Mouse (Mus musculus) MEL (cell line): ENCODE data around the gene Zbtb7b. TPM values are rescaled to one million over a fixed set of nuclear protein-coding genes. Genes with fewer than 3 reads are reported as not detected.

Source experiments
- DNase-seq: peaks from one replicate; pipeline ENCODE4 v3.0.0; 2011; ENCODE audit warnings: low read depth, low spot score
- H3K27ac ChIP-seq: 2 replicates; pipeline ENCODE4 v1.5.1; 2012; ENCODE audit warnings: low read depth, mild to moderate bottlenecking, control low read depth, low read length, moderate library complexity; ENCODE audit not compliant: control insufficient read depth
- H3K27me3 ChIP-seq, 2 experiments: fragments of 150-350 bp in 1 of 2; sonication (generic) in 1 of 2; 2 replicates each; pipeline ENCODE4 v1.6.1; 2012; ENCODE audit warnings: low read length in 2 of 2, mild to moderate bottlenecking in 2 of 2, improper control_type of control experiment in 1 of 2, moderate library complexity in 1 of 2; ENCODE audit not compliant: insufficient read depth in 2 of 2, control insufficient read depth in 1 of 2
- H3K36me3 ChIP-seq, 2 experiments: 2 replicates each; pipeline ENCODE4 v1.6.1; 2012 to 2014; ENCODE audit warnings: low read length in 2 of 2, improper control_type of control experiment in 1 of 2, inconsistent platforms in 1 of 2, mild to moderate bottlenecking in 1 of 2; ENCODE audit not compliant: insufficient read depth in 2 of 2, control insufficient read depth in 1 of 2
- H3K4me1 ChIP-seq, 2 experiments: fragments of 150-350 bp in 1 of 2; sonication (generic) in 1 of 2; 2 replicates each; pipeline ENCODE4 v1.6.1; 2012; ENCODE audit warnings: low read length in 2 of 2, improper control_type of control experiment in 1 of 2, mild to moderate bottlenecking in 1 of 2; ENCODE audit not compliant: insufficient read depth in 2 of 2, control insufficient read depth in 1 of 2
- H3K4me3 ChIP-seq, 2 experiments: fragments of 150-350 bp in 1 of 2; sonication (generic) in 1 of 2; 2 replicates each; pipeline ENCODE4 v1.5.1; 2012; ENCODE audit warnings: low read depth in 2 of 2, low read length in 2 of 2, mild to moderate bottlenecking in 2 of 2, moderate library complexity in 2 of 2, control low read depth in 1 of 2, improper control_type of control experiment in 1 of 2; ENCODE audit not compliant: control insufficient read depth in 1 of 2, insufficient read depth in 1 of 2
- H3K79me2 ChIP-seq: 2 replicates; pipeline ENCODE4 v1.6.1; 2012; ENCODE audit warnings: mild to moderate bottlenecking, low read length, moderate library complexity; ENCODE audit not compliant: control insufficient read depth, poor library complexity, insufficient read depth
- H3K9ac ChIP-seq: 2 replicates; pipeline ENCODE4 v1.6.1; 2012; ENCODE audit warnings: low read depth, mild to moderate bottlenecking, control low read depth, low read length, moderate library complexity; ENCODE audit not compliant: control insufficient read depth, poor library complexity, severe bottlenecking
- H3K9me3 ChIP-seq: fragments of 150-350 bp; sonication (generic); replicated peaks from 2 replicates; pipeline ENCODE4 v1.6.1; 2012; ENCODE audit warnings: mild to moderate bottlenecking, low read length, improper control_type of control experiment, moderate library complexity; ENCODE audit not compliant: insufficient read depth
- CHD2 ChIP-seq: IDR thresholded peaks from 2 replicates; pipeline ENCODE4 v1.6.1; 2011; ENCODE audit warnings: low read length, improper control_type of control experiment
- E2F4 ChIP-seq: IDR thresholded peaks from 2 replicates; pipeline ENCODE4 v1.6.1; 2011; ENCODE audit warnings: low read depth, low read length, improper control_type of control experiment, borderline replicate concordance
- GATA1 ChIP-seq: IDR thresholded peaks from 2 replicates; pipeline ENCODE4 v1.6.1; 2011; ENCODE audit warnings: low read depth, low read length, improper control_type of control experiment
- JUND ChIP-seq: IDR thresholded peaks from 2 replicates; pipeline ENCODE4 v1.6.1; 2011; ENCODE audit warnings: low read depth, mild to moderate bottlenecking, improper control_type of control experiment, low read length
- KAT2A ChIP-seq: conservative IDR thresholded peaks from 2 replicates; pipeline ENCODE4 v1.6.1; 2012; ENCODE audit warnings: low read depth, low read length, improper control_type of control experiment, inconsistent platforms
- MEF2A ChIP-seq: IDR thresholded peaks from 2 replicates; pipeline ENCODE4 v1.6.1; 2014; ENCODE audit warnings: low read depth, mild to moderate bottlenecking, inconsistent platforms, low read length, improper control_type of control experiment; ENCODE audit not compliant: poor library complexity, insufficient replicate concordance, severe bottlenecking; ENCODE audit errors: extremely low read depth
- NELFE ChIP-seq: IDR thresholded peaks from 2 replicates; pipeline ENCODE4 v1.6.1; 2011; ENCODE audit warnings: low read depth, low read length, improper control_type of control experiment
- POLR2AphosphoS2 ChIP-seq: IDR thresholded peaks from 2 replicates; pipeline ENCODE4 v1.6.1; 2011; ENCODE audit warnings: low read length, improper control_type of control experiment
- POLR2AphosphoS5 ChIP-seq: IDR thresholded peaks from 2 replicates; pipeline ENCODE4 v1.6.1; 2012; ENCODE audit warnings: low read depth, borderline replicate concordance, mild to moderate bottlenecking, inconsistent platforms, low read length, moderate library complexity, mixed read lengths
- SIN3A ChIP-seq: IDR thresholded peaks from 2 replicates; pipeline ENCODE4 v1.6.1; 2012; ENCODE audit warnings: low read length, improper control_type of control experiment, inconsistent platforms
- TAL1 ChIP-seq: IDR thresholded peaks from 2 replicates; pipeline ENCODE4 v1.6.1; 2012; ENCODE audit warnings: mild to moderate bottlenecking, inconsistent platforms, low read length, moderate library complexity, mixed read lengths
- TCF12 ChIP-seq: IDR thresholded peaks from 2 replicates; pipeline ENCODE4 v1.6.1; 2014; ENCODE audit warnings: low read depth, mild to moderate bottlenecking, inconsistent platforms, low read length, improper control_type of control experiment, moderate library complexity
- UBTF ChIP-seq: IDR thresholded peaks from 2 replicates; pipeline ENCODE4 v1.6.1; 2012; ENCODE audit warnings: low read depth, mild to moderate bottlenecking, inconsistent platforms, low read length, improper control_type of control experiment, moderate library complexity, borderline replicate concordance; ENCODE audit not compliant: insufficient read depth
- USF1 ChIP-seq: IDR thresholded peaks from 2 replicates; pipeline ENCODE4 v1.6.1; 2014; ENCODE audit warnings: low read depth, mild to moderate bottlenecking, inconsistent platforms, low read length, improper control_type of control experiment, moderate library complexity
- USF2 ChIP-seq, 2 experiments: IDR thresholded peaks; 2 replicates each; pipeline ENCODE4 v1.6.1; 2011 to 2012; ENCODE audit warnings: improper control_type of control experiment in 2 of 2, low read length in 2 of 2, borderline replicate concordance in 1 of 2, inconsistent platforms in 1 of 2, low read depth in 1 of 2, mild to moderate bottlenecking in 1 of 2; ENCODE audit not compliant: insufficient read depth in 1 of 2
- ZC3H11A ChIP-seq: IDR thresholded peaks from 2 replicates; pipeline ENCODE4 v1.6.1; 2012; ENCODE audit warnings: low read depth, mild to moderate bottlenecking, inconsistent platforms, low read length, improper control_type of control experiment
- ZKSCAN1 ChIP-seq: IDR thresholded peaks from 2 replicates; pipeline ENCODE4 v1.6.1; 2012; ENCODE audit warnings: low read depth, mild to moderate bottlenecking, inconsistent platforms, low read length, improper control_type of control experiment, moderate library complexity
- polyA plus RNA-seq, 2 experiments: library from polyadenylated mRNA; stranded (reverse) in 1 of 2; unstranded in 1 of 2; fragments of >175 nt in 1 of 2; fragments of >200 nt in 1 of 2; gene quantifications; 2 replicates each; pipeline versions ENCODE4 v1.2.1 to v1.2.4; 2012; ENCODE audit warnings: low replicate concordance in 2 of 2, low read depth in 1 of 2; ENCODE audit not compliant: insufficient read length in 2 of 2, insufficient read depth in 1 of 2, missing spikeins in 1 of 2
- total RNA-seq: library from RNA; depleted of rRNA; stranded (reverse); fragments of 300-350 nt; gene quantifications from 2 replicates; pipeline ENCODE4 v1.2.3, GENCODE M21; 2012

Zbtb7b gene
- total and polyA plus RNA-seq, 3 experiments, result 8.5 to 20.1 TPM; not detected in 1

DNA sequence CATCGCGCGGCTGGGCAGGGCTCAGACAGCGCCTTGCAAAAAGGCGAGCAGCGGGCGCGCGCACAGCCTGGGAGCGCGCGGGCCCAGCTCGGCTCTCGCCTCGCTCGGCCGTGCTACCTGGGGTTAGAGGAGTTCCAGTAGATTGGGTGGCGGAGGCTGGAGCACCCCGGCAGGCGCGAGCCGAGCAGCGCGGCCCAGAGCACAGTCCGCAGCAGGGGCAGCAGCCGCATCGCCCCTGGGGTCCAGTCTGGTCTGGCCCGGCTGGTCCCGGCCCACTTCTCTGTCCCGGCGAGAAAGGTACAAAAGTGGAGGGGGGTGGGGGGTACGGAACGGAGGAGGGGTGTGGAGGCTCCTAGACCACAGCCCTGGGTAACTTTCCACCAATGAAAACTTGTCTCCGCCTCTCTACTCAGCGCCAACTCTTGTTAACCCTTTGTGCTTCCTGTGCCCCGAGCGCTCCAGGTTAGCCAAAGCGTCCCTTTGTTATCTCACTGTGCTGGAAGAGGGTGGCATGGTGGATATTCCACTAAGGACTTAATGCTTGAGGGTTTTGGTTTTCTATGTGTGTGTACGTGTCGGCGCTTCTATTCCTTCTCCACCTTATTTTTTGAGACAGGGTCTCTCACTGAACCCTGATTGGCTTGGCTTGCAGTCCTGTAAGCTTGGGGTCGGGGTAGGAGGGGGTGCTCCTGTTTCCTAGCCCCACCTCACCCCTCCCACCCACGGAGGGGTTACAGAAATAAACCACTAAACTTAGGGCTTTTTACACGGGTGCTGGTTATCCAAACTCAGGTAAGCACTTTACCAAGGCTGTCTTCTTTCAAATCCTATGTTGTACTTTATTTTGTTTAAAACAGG, 56.6 kb downstream of the Zbtb7b start, which contains the start of gene Efna4 (continued):
- no peak for TF ChIP-seq USF2 (IDR thresholded peaks at IDR 0.05; ENCODE audit: borderline replicate concordance in 1 of 2, insufficient read depth in 1 of 2, low read depth in 1 of 2, low read length in 2 of 2)

GRCm38 (mm10) chr3:89337062-89337720, 57.4 kb downstream of the Zbtb7b start:
- no peaks in the 10 kb centered on the region; the same call in 1 of the 2 replicates for H3K79me2 ChIP-seq
- peaks cover 0 to 8% of the 10 kb centered on the region in 2 experiments; a peak in 2 of 4 replicates for H3K36me3 ChIP-seq
- 0 out of 2 replicates have a peak, but pooled peaks have one; percentile 38 for TF ChIP-seq GATA1
- TF ChIP-seq POLR2AphosphoS5, result no peak
- 0 out of 2 replicates have a peak, but pooled peaks have one; percentile 2 for TF ChIP-seq USF1
- TF ChIP-seq, all 39 proteins: peak for 2
- Histone ChIP-seq H3K9ac (peak overlapping the region; percentile 71), H3K4me1 (peaks cover 4 to 11% of the 10 kb centered on the region in 2 experiments), H3K27me3 (no peaks in the 10 kb centered on the region), H3K9me3 (no peaks in the 10 kb centered on the region), H3K27ac (no peak overlapping the region), H3K4me3 (peak overlapping the region; percentile 70 to 94)
- DNase-seq, result peak; percentile 30

GRCm38 (mm10) chr3:89336529-89336928, 58.0 kb downstream of the Zbtb7b start:
- H3K27me3 ChIP-seq, result no peaks in the 10 kb centered on the region
- DNase-seq, result peak; percentile 33
- no peak overlapping the region for H3K27ac ChIP-seq
- peaks cover 0 to 8% of the 10 kb centered on the region in 2 experiments; a peak in 2 of 4 replicates for H3K36me3 ChIP-seq
- no peak overlapping the region for H3K9ac ChIP-seq
- TF ChIP-seq JUND (no peak), MEF2A (no peak), CHD2 (no peak), UBTF (no peak), TAL1 (no peak), KAT2A (no peak), GATA1 (no peak), ZC3H11A (no peak), SIN3A (no peak), ZKSCAN1 (no peak), TCF12 (no peak), E2F4 (no peak), NELFE (no peak), POLR2AphosphoS2 (no peak)
- no peaks in the 10 kb centered on the region for H3K9me3 ChIP-seq
- peaks cover 4 to 15% of the 10 kb centered on the region in 2 experiments for H3K4me1 ChIP-seq
- H3K4me3 ChIP-seq, result no peak overlapping the region
- H3K79me2 ChIP-seq, result no peaks in the 10 kb centered on the region; the same call in 1 of the 2 replicates
